Mouse (Mus musculus): ENCODE results near the gene Vmn1r75. TPM values are rescaled to one million over a fixed set of nuclear protein-coding genes. Genes with fewer than 3 reads are reported as not detected.

The Vmn1r75 gene
- not detected in 2 replicates for polyA plus RNA-seq (2015; fragmentation: Nextera tagmentation; extraction: Ambion mirVana)

- H3K27ac ChIP-seq: no peak within 1 kb of the TSS
- no peak for ATAC-seq (ENCODE audit: low FRiP score)
- H3K9ac ChIP-seq: no peak within 1 kb of the TSS
- H3K4me2 ChIP-seq: no peak within 1 kb of the TSS
- no peaks in the 10 kb centered on the region for H3K36me3 ChIP-seq
- H3K9me3 ChIP-seq: 0 out of 2 replicates have a peak, but pooled peaks cover 4% of the 10 kb centered on the region
- no peaks in the 10 kb centered on the region for H3K27me3 ChIP-seq
- H3K4me1 ChIP-seq (replicated peaks): no peaks in the 10 kb centered on the region
- H3K4me3 ChIP-seq: no peak within 1 kb of the TSS
Observed at GRCm38 (mm10) chr7:11874330-11874729, at the start of gene Vmn1r75. Vmn1r75 (plus strand) TSS chr7:11874630.

GRCm38 (mm10) chr7:11833680-11834079, 40.8 kb upstream of the Vmn1r75 start, which contains the start of gene Vmn1r74:
Vmn1r74 (plus strand) TSS chr7:11833980.
- Histone ChIP-seq H3K9ac (no peak within 1 kb of the TSS), H3K4me2 (no peak within 1 kb of the TSS), H3K4me1 (replicated peaks) (no peaks in the 10 kb centered on the region), H3K4me3 (no peak within 1 kb of the TSS), H3K9me3 (peaks cover 14% of the 10 kb centered on the region), H3K36me3 (no peaks in the 10 kb centered on the region), H3K27ac (no peak within 1 kb of the TSS), H3K27me3 (no peaks in the 10 kb centered on the region)
- ATAC-seq (ENCODE audit: low FRiP score): no peak
- WGBS: 74% methylated on average over 2 of the region's 2 CpGs

Other genes starting within 250 kb of the Vmn1r75 start
- gene Vmn1r72, start 194.5 kb upstream of the Vmn1r75 start, polyA plus RNA-seq (2015; fragmentation: Nextera tagmentation; extraction: Ambion mirVana): not detected in 2 replicates
- not detected in 2 replicates for gene Vmn1r73, start 144.4 kb upstream of the Vmn1r75 start, polyA plus RNA-seq (2015; fragmentation: Nextera tagmentation; extraction: Ambion mirVana)
- not detected in 2 replicates for gene Vmn1r74, start 40.6 kb upstream of the Vmn1r75 start, polyA plus RNA-seq (2015; fragmentation: Nextera tagmentation; extraction: Ambion mirVana)
- not detected in 2 replicates for gene Vmn1r76, start 63.6 kb downstream of the Vmn1r75 start, polyA plus RNA-seq (2015; fragmentation: Nextera tagmentation; extraction: Ambion mirVana)
- gene Vmn1r77, start 162.1 kb downstream of the Vmn1r75 start, polyA plus RNA-seq (2015; fragmentation: Nextera tagmentation; extraction: Ambion mirVana): not detected in 2 replicates